In the genomic region with DNA sequence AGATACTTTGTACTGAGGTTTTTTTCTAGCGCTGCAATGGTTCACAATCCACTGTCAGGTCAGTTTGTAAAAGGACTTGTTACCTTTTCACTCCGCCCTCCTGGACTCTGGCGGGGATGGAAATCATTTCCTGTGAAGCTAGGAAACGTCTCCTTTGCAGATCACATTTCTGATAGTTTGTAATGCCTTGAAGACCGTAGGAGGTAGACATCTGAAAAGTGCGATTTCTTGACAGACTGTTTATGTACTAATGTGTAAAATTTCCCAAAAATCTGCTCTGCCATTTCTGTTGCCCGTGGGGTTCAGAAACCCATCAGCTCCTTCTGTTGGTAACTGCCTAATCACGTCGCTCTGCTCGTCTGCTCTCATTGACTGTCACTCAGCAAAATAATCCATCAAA, we compare ENCODE assay signal across 14 mouse cellular contexts.
"Had no signal": no experiment of that assay in that cellular context is flagged by ENCODE, and none has a peak within 500 bp of the region (broad histone marks: within the 10 kb centered on the region; RNA-seq: fewer than 3 reads in every experiment).

No protein-coding gene starts in this region.

- H3K36me3 ChIP-seq: limb, embryonic 13.5 days; midbrain, embryonic 12.5 days; neural tube, embryonic 12.5 days had no signal

- DNase-seq: kidney, adult 9 months; kidney, postnatal 36 days; layer of hippocampus, adult 9-11 months; left cerebral cortex, postnatal 4 days; lung, adult 18-20 months; right cerebral cortex, postnatal 4 days; spleen, adult 18-20 months; thymus, adult 2 months; thymus, postnatal 25 days had no signal

- H3K9me3 ChIP-seq: limb, embryonic 13.5 days; midbrain, embryonic 12.5 days; neural tube, embryonic 12.5 days had no signal

- H3K27me3 ChIP-seq: limb, embryonic 13.5 days; midbrain, embryonic 12.5 days; neural tube, embryonic 12.5 days had no signal

- H3K4me1 ChIP-seq: midbrain, embryonic 12.5 days; neural tube, embryonic 12.5 days had no signal

- H3K27ac ChIP-seq: kidney, postnatal 0 days; limb, embryonic 13.5 days; liver, embryonic 14.5 days; midbrain, embryonic 12.5 days; neural tube, embryonic 12.5 days had no signal

- H3K4me2 ChIP-seq: limb, embryonic 13.5 days; midbrain, embryonic 12.5 days; neural tube, embryonic 12.5 days had no signal

- H3K4me3 ChIP-seq: limb, embryonic 13.5 days; midbrain, embryonic 12.5 days; neural tube, embryonic 12.5 days had no signal

- H3K9ac ChIP-seq: limb, embryonic 13.5 days; liver, embryonic 14.5 days; midbrain, embryonic 12.5 days; neural tube, embryonic 12.5 days had no signal
